Mouse (Mus musculus) midbrain, embryonic 12.5 days (tissue): ENCODE measurements at regions not wholly inside any gene's neighbourhood (a gene's known extent, or its start where the extent isn't known, plus 50 kb on each side); places are given as distances from the start of the nearest gene placed in this dataset.

Source experiments
- ATAC-seq: fragments of 200-750 bp; cut with Nextera tagmentation; 2 replicates; pipeline ENCODE4 v1.8.0; 2017; ENCODE audit warnings: low read depth, moderate TSS enrichment, moderate library complexity; ENCODE audit not compliant: low FRiP score
- H3K27ac ChIP-seq: fragments of 300-500 bp; sonication (generic); replicated peaks from 2 replicates; pipeline ENCODE4 v1.5.1; 2016; ENCODE audit warnings: mild to moderate bottlenecking
- H3K27me3 ChIP-seq: fragments of 300-500 bp; sonication (generic); 2 replicates; pipeline ENCODE4 v1.6.1; 2016; ENCODE audit warnings: mild to moderate bottlenecking
- H3K36me3 ChIP-seq: fragments of 300-500 bp; sonication (generic); 2 replicates; pipeline ENCODE4 v1.6.1; 2016
- H3K4me1 ChIP-seq: fragments of 300-500 bp; sonication (generic); 2 replicates; pipeline ENCODE4 v1.6.1; 2016
- H3K4me2 ChIP-seq: fragments of 300-500 bp; sonication (generic); replicated peaks from 2 replicates; pipeline ENCODE4 v1.6.1; 2016; ENCODE audit warnings: mild to moderate bottlenecking, moderate library complexity
- H3K4me3 ChIP-seq: fragments of 300-500 bp; sonication (generic); 2 replicates; pipeline ENCODE4 v1.5.1; 2016; ENCODE audit warnings: mild to moderate bottlenecking
- H3K9ac ChIP-seq: fragments of 300-500 bp; sonication (generic); replicated peaks from 2 replicates; pipeline ENCODE4 v1.6.1; 2016; ENCODE audit warnings: mild to moderate bottlenecking, moderate library complexity
- H3K9me3 ChIP-seq: fragments of 300-500 bp; sonication (generic); 2 replicates; pipeline ENCODE4 v1.6.1; 2016; ENCODE audit warnings: mild to moderate bottlenecking
- WGBS: fragments of 180-500 bp; shearing (Covaris S2); methylation state at CpG from one replicate; pipeline ENCODE4 v1.1.7; 2016; 5-methylcytosine and 5-hydroxymethylcytosine counted together

GRCm38 (mm10) chr17:4464286-4464880, 529.7 kb upstream of the Arid1b start:
- H3K4me2 ChIP-seq: no peak overlapping the region
- no peak overlapping the region for H3K27ac ChIP-seq
- H3K27me3 ChIP-seq: no peaks in the 10 kb centered on the region
- H3K4me3 ChIP-seq: no peak overlapping the region
- no peak overlapping the region for H3K9ac ChIP-seq
- H3K4me1 ChIP-seq: no peaks in the 10 kb centered on the region
- ATAC-seq: no peak
- no peaks in the 10 kb centered on the region for H3K9me3 ChIP-seq
- no peaks in the 10 kb centered on the region for H3K36me3 ChIP-seq
- WGBS: 80% methylated on average over 2 of the region's 2 CpGs

- 91% methylated on average over 6 of the region's 6 CpGs for WGBS
- H3K9me3 ChIP-seq: no peaks in the 10 kb centered on the region
- no peak overlapping the region for H3K4me2 ChIP-seq
- H3K4me3 ChIP-seq: no peak overlapping the region
- H3K27ac ChIP-seq: no peak overlapping the region
- H3K9ac ChIP-seq: no peak overlapping the region
- no peaks in the 10 kb centered on the region for H3K27me3 ChIP-seq
- no peak for ATAC-seq
- no peaks in the 10 kb centered on the region for H3K36me3 ChIP-seq
- no peaks in the 10 kb centered on the region for H3K4me1 ChIP-seq
Observed at GRCm38 (mm10) chr17:4465741-4466140, 528.4 kb upstream of the Arid1b start.

- 67% methylated on average over 5 of the region's 5 CpGs for WGBS
- Histone ChIP-seq H3K27ac (no peak overlapping the region), H3K4me3 (no peak overlapping the region), H3K4me1 (no peaks in the 10 kb centered on the region), H3K9ac (no peak overlapping the region), H3K27me3 (peaks cover 14% of the 10 kb centered on the region), H3K9me3 (no peaks in the 10 kb centered on the region), H3K36me3 (no peaks in the 10 kb centered on the region), H3K4me2 (no peak overlapping the region)
- ATAC-seq: no peak
Observed at GRCm38 (mm10) chr17:4472412-4472811, 521.7 kb upstream of the Arid1b start.

- 82% methylated on average over 5 of the region's 5 CpGs for WGBS
- H3K4me2 ChIP-seq: no peak overlapping the region
- no peak overlapping the region for H3K9ac ChIP-seq
- no peaks in the 10 kb centered on the region for H3K9me3 ChIP-seq
- ATAC-seq: no peak
- H3K4me3 ChIP-seq: no peak overlapping the region
- H3K4me1 ChIP-seq: no peaks in the 10 kb centered on the region
- H3K27me3 ChIP-seq: peaks cover 14% of the 10 kb centered on the region
- H3K27ac ChIP-seq: no peak overlapping the region
- H3K36me3 ChIP-seq: no peaks in the 10 kb centered on the region
Observed at GRCm38 (mm10) chr17:4474350-4474749, 519.8 kb upstream of the Arid1b start.

- H3K4me1 ChIP-seq: no peaks in the 10 kb centered on the region
- no peak for ATAC-seq
- H3K4me2 ChIP-seq: no peak overlapping the region
- H3K9me3 ChIP-seq: no peaks in the 10 kb centered on the region
- no peaks in the 10 kb centered on the region for H3K36me3 ChIP-seq
- WGBS: 91% methylated on average over 3 of the region's 3 CpGs
- H3K27me3 ChIP-seq: peaks cover 14% of the 10 kb centered on the region
- no peak overlapping the region for H3K27ac ChIP-seq
- H3K4me3 ChIP-seq: no peak overlapping the region
- no peak overlapping the region for H3K9ac ChIP-seq
Observed at GRCm38 (mm10) chr17:4475665-4476064, 518.5 kb upstream of the Arid1b start.

- Histone ChIP-seq H3K4me3 (no peak overlapping the region), H3K9ac (no peak overlapping the region), H3K36me3 (no peaks in the 10 kb centered on the region), H3K4me1 (peaks cover 12% of the 10 kb centered on the region), H3K27me3 (no peaks in the 10 kb centered on the region), H3K4me2 (no peak overlapping the region), H3K27ac (no peak overlapping the region), H3K9me3 (no peaks in the 10 kb centered on the region)
- 91% methylated on average over 2 of the region's 2 CpGs for WGBS
- no peak for ATAC-seq
Observed at GRCm38 (mm10) chr17:4494392-4494791, 499.7 kb upstream of the Arid1b start.

GRCm38 (mm10) chr17:4500504-4500903, 493.6 kb upstream of the Arid1b start:
- Histone ChIP-seq H3K4me2 (no peak overlapping the region), H3K27me3 (no peaks in the 10 kb centered on the region), H3K4me3 (no peak overlapping the region), H3K9me3 (no peaks in the 10 kb centered on the region), H3K36me3 (no peaks in the 10 kb centered on the region), H3K4me1 (peaks cover 12% of the 10 kb centered on the region), H3K9ac (no peak overlapping the region), H3K27ac (no peak overlapping the region)
- 73% methylated on average over 5 of the region's 5 CpGs for WGBS
- ATAC-seq: no peak

GRCm38 (mm10) chr17:4501029-4501428, 493.1 kb upstream of the Arid1b start:
- Histone ChIP-seq H3K4me1 (peaks cover 12% of the 10 kb centered on the region), H3K9me3 (no peaks in the 10 kb centered on the region), H3K4me2 (no peak overlapping the region), H3K36me3 (no peaks in the 10 kb centered on the region), H3K9ac (no peak overlapping the region), H3K27ac (no peak overlapping the region), H3K4me3 (no peak overlapping the region), H3K27me3 (no peaks in the 10 kb centered on the region)
- WGBS: 91% methylated on average over 1 of the region's 1 CpGs
- no peak for ATAC-seq

GRCm38 (mm10) chr17:4504951-4505350, 489.2 kb upstream of the Arid1b start:
- Histone ChIP-seq H3K4me2 (no peak overlapping the region), H3K27me3 (no peaks in the 10 kb centered on the region), H3K9me3 (no peaks in the 10 kb centered on the region), H3K4me3 (no peak overlapping the region), H3K36me3 (no peaks in the 10 kb centered on the region), H3K27ac (no peak overlapping the region), H3K9ac (no peak overlapping the region), H3K4me1 (no peaks in the 10 kb centered on the region)
- ATAC-seq: no peak
- 78% methylated on average over 6 of the region's 6 CpGs for WGBS

GRCm38 (mm10) chr17:4509506-4509905, 484.6 kb upstream of the Arid1b start:
- H3K36me3 ChIP-seq: no peaks in the 10 kb centered on the region
- H3K27ac ChIP-seq: no peak overlapping the region
- no peak overlapping the region for H3K9ac ChIP-seq
- H3K4me1 ChIP-seq: no peaks in the 10 kb centered on the region
- no peaks in the 10 kb centered on the region for H3K27me3 ChIP-seq
- WGBS: 71% methylated on average over 3 of the region's 3 CpGs
- H3K4me3 ChIP-seq: no peak overlapping the region
- no peaks in the 10 kb centered on the region for H3K9me3 ChIP-seq
- no peak overlapping the region for H3K4me2 ChIP-seq
- ATAC-seq: no peak

- H3K9ac ChIP-seq: no peak overlapping the region
- no peaks in the 10 kb centered on the region for H3K36me3 ChIP-seq
- H3K4me3 ChIP-seq: no peak overlapping the region
- ATAC-seq: no peak
- 77% methylated on average over 7 of the region's 7 CpGs for WGBS
- no peaks in the 10 kb centered on the region for H3K9me3 ChIP-seq
- no peak overlapping the region for H3K4me2 ChIP-seq
- no peaks in the 10 kb centered on the region for H3K4me1 ChIP-seq
- no peak overlapping the region for H3K27ac ChIP-seq
- H3K27me3 ChIP-seq: no peaks in the 10 kb centered on the region
Observed at GRCm38 (mm10) chr17:4516141-4516540, 478.0 kb upstream of the Arid1b start.

GRCm38 (mm10) chr17:4516846-4517245, 477.3 kb upstream of the Arid1b start:
- ATAC-seq: no peak

GRCm38 (mm10) chr17:4521031-4521430, 473.1 kb upstream of the Arid1b start:
- WGBS: 96% methylated on average over 4 of the region's 4 CpGs
- H3K27me3 ChIP-seq: no peaks in the 10 kb centered on the region

More at GRCm38 (mm10) chr17:4516846-4517245, 477.3 kb upstream of the Arid1b start:
- Histone ChIP-seq H3K4me2 (no peak overlapping the region), H3K36me3 (no peaks in the 10 kb centered on the region), H3K9ac (no peak overlapping the region), H3K27ac (no peak overlapping the region), H3K4me3 (no peak overlapping the region), H3K9me3 (no peaks in the 10 kb centered on the region), H3K4me1 (no peaks in the 10 kb centered on the region), H3K27me3 (no peaks in the 10 kb centered on the region)
- 76% methylated on average over 3 of the region's 3 CpGs for WGBS

More at GRCm38 (mm10) chr17:4521031-4521430, 473.1 kb upstream of the Arid1b start:
- H3K9me3 ChIP-seq: no peaks in the 10 kb centered on the region
- H3K9ac ChIP-seq: no peak overlapping the region
- H3K4me2 ChIP-seq: no peak overlapping the region
- H3K27ac ChIP-seq: no peak overlapping the region
- no peak for ATAC-seq
- H3K4me3 ChIP-seq: no peak overlapping the region
- H3K4me1 ChIP-seq: no peaks in the 10 kb centered on the region
- H3K36me3 ChIP-seq: no peaks in the 10 kb centered on the region
